Mouse (Mus musculus) testis, adult 2 months (tissue): ENCODE measurements around the gene Taf3.

ENCODE experiments used
- CTCF ChIP-seq: fragments of 200-500 bp; IDR thresholded peaks from 2 replicates; pipeline ENCODE4 v1.5.1; 2012; ENCODE audit warnings: low read depth, mild to moderate bottlenecking, inconsistent platforms, low read length, moderate library complexity; ENCODE audit not compliant: control insufficient read depth, insufficient read depth, insufficient replicate concordance
- POLR2A ChIP-seq: fragments of 200-500 bp; IDR thresholded peaks from 2 replicates; pipeline ENCODE4 v1.6.1; 2012; ENCODE audit warnings: low read depth, mild to moderate bottlenecking, inconsistent platforms, low read length, moderate library complexity; ENCODE audit not compliant: control insufficient read depth

GRCm38 (mm10) chr2:9893272-9893953, 155.0 kb downstream of the Taf3 start:
- TF ChIP-seq CTCF (no peak), POLR2A (no peak)
